Mouse (Mus musculus) spleen, adult 10 weeks (tissue): ENCODE measurements around the gene Klf11. TPM values are rescaled to one million over a fixed set of nuclear protein-coding genes. Genes with fewer than 3 reads are reported as not detected.

Experiments
- polyA plus RNA-seq: library from polyadenylated mRNA; stranded (reverse); fragments of 350-450 nt; fragmentation: Illumina TruSeq; extraction: RNeasy Lipid Tissue Mini Kit (QIAGEN cat#74804); gene quantifications from one replicate; pipeline ENCODE4 v1.2.3, GENCODE M21; 2015; ENCODE audit warnings: low replicate concordance; ENCODE audit not compliant: insufficient read depth

Gene Klf11
- polyA plus RNA-seq = 9.4 TPM

GRCm38 (mm10) chr12:24651063-24651557 lies at the start of gene Klf11:
Klf11 (plus strand) TSS chr12:24651274.

GRCm38 (mm10) chr12:24681286-24682023 lies 30.4 kb downstream of the Klf11 start, which contains the start of gene Cys1:
Cys1 (minus strand) TSS chr12:24681813.

GRCm38 (mm10) chr12:24707954-24708823 lies 57.1 kb downstream of the Klf11 start, which contains the start of gene Rrm2:
Rrm2 (plus strand) TSS chr12:24708241.

Other genes starting within 250 kb of the Klf11 start
- 43.3 TPM for gene Taf1b, start 152.9 kb upstream of the Klf11 start, polyA plus RNA-seq
- gene Grhl1, start 79.0 kb upstream of the Klf11 start, polyA plus RNA-seq = 1.5 TPM
- 3.3 TPM for gene Cys1, start 30.5 kb downstream of the Klf11 start, polyA plus RNA-seq
- gene Rrm2, start 57.0 kb downstream of the Klf11 start, polyA plus RNA-seq = 45.7 TPM
- gene Mboat2, start 179.6 kb downstream of the Klf11 start, polyA plus RNA-seq = 0.99 TPM